Mouse (Mus musculus): ENCODE data around the gene Cabin1. TPM values are rescaled to one million over a fixed set of nuclear protein-coding genes. Genes with fewer than 3 reads are reported as not detected.

The Cabin1 gene
- total RNA-seq, 1 experiment = 59.0 TPM

DNA sequence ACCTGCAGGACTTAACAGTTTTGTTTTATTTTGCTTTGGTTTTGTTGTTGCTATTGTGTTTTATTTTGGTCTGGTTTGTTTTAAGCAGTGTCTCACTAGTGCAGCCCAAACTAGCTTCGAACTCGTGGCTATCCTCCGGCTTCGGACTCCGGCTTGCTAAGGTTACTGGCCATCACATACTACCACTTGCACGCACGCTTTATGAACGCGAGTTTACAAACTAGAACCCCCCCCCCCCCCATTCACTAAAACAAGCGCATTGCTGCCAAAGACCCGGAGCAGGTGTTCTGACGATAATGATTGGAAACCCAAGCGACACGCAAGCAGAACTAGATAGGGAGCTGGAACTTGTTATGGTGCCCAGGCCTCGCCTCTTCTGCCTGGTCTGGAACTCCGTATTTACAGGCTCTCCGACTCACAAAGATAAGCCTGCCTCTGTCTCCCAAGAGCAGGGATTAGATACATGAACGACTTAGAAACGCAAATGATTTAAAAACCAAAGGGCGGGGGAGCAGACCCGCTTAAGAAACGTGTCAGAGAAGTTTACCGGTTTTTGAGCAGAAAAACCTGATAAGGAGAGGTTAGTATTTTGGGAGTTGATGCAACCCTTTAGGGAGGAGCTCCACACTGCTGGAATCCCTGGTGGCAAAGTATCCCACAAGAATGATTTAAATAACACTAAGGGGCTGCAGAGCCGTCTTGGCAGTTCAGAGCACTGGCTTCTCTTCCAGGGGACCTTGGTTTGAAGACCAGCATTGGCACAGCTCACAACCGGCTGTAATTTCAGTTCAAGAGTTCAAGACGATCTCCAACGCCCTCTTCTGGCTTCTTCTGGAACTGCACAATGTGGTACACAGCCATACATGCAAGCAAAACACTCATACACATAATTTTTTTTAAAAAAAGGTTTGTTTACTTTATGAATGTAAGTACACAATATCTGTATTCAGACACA is 655 bp upstream of the Cabin1 start:
- in situ Hi-C loops (cut with MboI; ENCODE audit: low sequenced_read_pairs in 2 of 2, unreplicated experiment in 2 of 2) = no loop called here
- Histone ChIP-seq H3K9ac (ENCODE audit: insufficient read depth, low read depth, low read length, poor library complexity, severe bottlenecking) (peak overlapping the region; percentile 80), H3K4me3 (ENCODE audit: insufficient read depth in 1 of 2, low read depth in 1 of 2, low read length in 2 of 2, poor library complexity in 1 of 2, severe bottlenecking in 1 of 2) (peak overlapping the region; percentile 83 to 99), H3K36me3 (ENCODE audit: control insufficient read depth, insufficient read depth, low read length, poor library complexity, severe bottlenecking) (peaks cover 6% of the 10 kb centered on the region), H3K27ac (ENCODE audit: insufficient read depth, low read depth, low read length, poor library complexity, severe bottlenecking) (peak overlapping the region; percentile 13), H3K4me1 (ENCODE audit: control insufficient read depth in 2 of 2, insufficient read depth in 2 of 2, low read length in 2 of 2, poor library complexity in 1 of 2) (peaks cover 0 to 3% of the 10 kb centered on the region in 2 experiments; a peak in 1 of 4 replicates), H3K9me3 (ENCODE audit: control insufficient read depth, insufficient read depth, low read depth, low read length) (no peaks in the 10 kb centered on the region)
- TF ChIP-seq CHD2 (IDR thresholded peaks at IDR 0.05; ENCODE audit: low read depth, low read length) = no peak
- TF ChIP-seq ZNF384 (IDR thresholded peaks at IDR 0.05; ENCODE audit: low read depth, low read length) = peak; percentile 79
- no peak for TF ChIP-seq MAFK (IDR thresholded peaks at IDR 0.05; ENCODE audit: insufficient read depth, low read depth, low read length)
- peak; percentile 89 for DNase-seq (ENCODE audit: low read depth, low spot score)

- H3K9ac ChIP-seq (ENCODE audit: insufficient read depth, low read depth, low read length, poor library complexity, severe bottlenecking) = no peak overlapping the region
- no peak for DNase-seq (ENCODE audit: low read depth, low spot score)
- no peaks in the 10 kb centered on the region for H3K9me3 ChIP-seq (ENCODE audit: control insufficient read depth, insufficient read depth, low read depth, low read length)
- in situ Hi-C loops (cut with MboI; ENCODE audit: low sequenced_read_pairs in 2 of 2, unreplicated experiment in 2 of 2) = no loop called here
- H3K4me1 ChIP-seq (ENCODE audit: control insufficient read depth in 2 of 2, insufficient read depth in 2 of 2, low read length in 2 of 2, poor library complexity in 1 of 2) = 0 out of 4 replicates have a peak, but pooled peaks cover 0 to 1% of the 10 kb centered on the region in 2 experiments
- H3K27ac ChIP-seq (ENCODE audit: insufficient read depth, low read depth, low read length, poor library complexity, severe bottlenecking) = no peak overlapping the region
- peaks cover 9% of the 10 kb centered on the region for H3K36me3 ChIP-seq (ENCODE audit: control insufficient read depth, insufficient read depth, low read length, poor library complexity, severe bottlenecking)
- TF ChIP-seq CHD2 (IDR thresholded peaks at IDR 0.05; ENCODE audit: low read depth, low read length) = no peak
- no peak overlapping the region for H3K4me3 ChIP-seq (ENCODE audit: insufficient read depth in 1 of 2, low read depth in 1 of 2, low read length in 2 of 2, poor library complexity in 1 of 2, severe bottlenecking in 1 of 2)
These were observed 1.7 kb downstream of the Cabin1 start for GRCm38 (mm10) chr10:75762413-75762812.

DNA sequence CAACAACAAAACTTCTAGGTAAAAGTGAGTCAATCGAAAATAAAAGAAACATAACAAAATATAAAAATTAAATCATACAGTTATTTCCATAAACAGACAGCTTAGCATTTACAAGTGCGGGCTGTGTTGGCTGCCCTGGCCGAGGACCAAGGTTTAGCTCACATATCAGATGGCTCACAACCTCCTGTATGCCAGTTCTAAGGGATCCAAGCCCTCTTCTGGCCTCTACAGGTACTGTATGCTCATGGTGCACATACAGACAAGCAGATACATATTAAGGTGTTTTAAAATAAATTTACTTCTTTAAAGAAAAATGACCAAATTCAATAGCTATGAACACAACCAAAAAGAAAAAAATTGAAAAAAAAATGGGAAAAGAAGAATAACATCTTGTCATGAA is 3.8 kb downstream of the Cabin1 start:
- DNase-seq (ENCODE audit: low read depth, low spot score) = no peak

DNA sequence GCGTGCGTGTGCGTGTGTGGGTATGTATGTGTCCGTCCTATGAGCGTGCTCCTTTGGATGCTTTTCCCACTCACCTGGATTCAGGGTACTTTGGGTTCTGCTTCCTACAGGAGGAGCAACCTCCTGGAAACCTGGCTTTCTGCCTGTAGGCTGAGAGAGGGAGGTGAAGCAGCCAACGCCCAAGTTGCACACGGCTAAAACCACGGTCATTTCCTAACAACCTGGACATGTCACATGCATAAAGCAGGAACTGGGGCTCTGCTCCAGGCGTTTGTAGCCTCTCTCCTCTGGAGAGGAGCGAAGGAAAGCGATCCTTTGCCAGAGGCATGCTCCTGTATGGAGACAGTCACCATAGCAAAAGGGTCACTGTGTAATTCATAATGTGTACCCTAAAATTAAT is 7.4 kb downstream of the Cabin1 start:
- no peak overlapping the region for H3K4me3 ChIP-seq (ENCODE audit: insufficient read depth in 1 of 2, low read depth in 1 of 2, low read length in 2 of 2, poor library complexity in 1 of 2, severe bottlenecking in 1 of 2)
- in situ Hi-C loops (cut with MboI; ENCODE audit: low sequenced_read_pairs in 2 of 2, unreplicated experiment in 2 of 2) = loop anchor here in 1 of 2 experiments (5.0 kb wide), 1 partner anchor 101 kb away; no protein-coding TSS in a partner anchor
- no peak for DNase-seq (ENCODE audit: low read depth, low spot score)

More for the DNA sequence above, 3.8 kb downstream of the Cabin1 start:
- H3K27ac ChIP-seq (ENCODE audit: insufficient read depth, low read depth, low read length, poor library complexity, severe bottlenecking) = no peak overlapping the region
- TF ChIP-seq CHD2 (IDR thresholded peaks at IDR 0.05; ENCODE audit: low read depth, low read length) = no peak
- TF ChIP-seq ZC3H11A (IDR thresholded peaks at IDR 0.05; ENCODE audit: borderline replicate concordance, low read depth, low read length) = no peak
- TF ChIP-seq MAFK (IDR thresholded peaks at IDR 0.05; ENCODE audit: insufficient read depth, low read depth, low read length) = no peak
- TF ChIP-seq ZNF384 (IDR thresholded peaks at IDR 0.05; ENCODE audit: low read depth, low read length) = no peak
- TF ChIP-seq HCFC1 (IDR thresholded peaks at IDR 0.05; ENCODE audit: borderline replicate concordance, insufficient read depth, low read length) = no peak
- peaks cover 13% of the 10 kb centered on the region for H3K36me3 ChIP-seq (ENCODE audit: control insufficient read depth, insufficient read depth, low read length, poor library complexity, severe bottlenecking)
- no peak overlapping the region for H3K4me3 ChIP-seq (ENCODE audit: insufficient read depth in 1 of 2, low read depth in 1 of 2, low read length in 2 of 2, poor library complexity in 1 of 2, severe bottlenecking in 1 of 2)
- in situ Hi-C loops (cut with MboI; ENCODE audit: low sequenced_read_pairs in 2 of 2, unreplicated experiment in 2 of 2) = no loop called here
- 0 out of 4 replicates have a peak, but pooled peaks cover 0 to 1% of the 10 kb centered on the region in 2 experiments for H3K4me1 ChIP-seq (ENCODE audit: control insufficient read depth in 2 of 2, insufficient read depth in 2 of 2, low read length in 2 of 2, poor library complexity in 1 of 2)
- H3K9me3 ChIP-seq (ENCODE audit: control insufficient read depth, insufficient read depth, low read depth, low read length) = no peaks in the 10 kb centered on the region
- no peak overlapping the region for H3K9ac ChIP-seq (ENCODE audit: insufficient read depth, low read depth, low read length, poor library complexity, severe bottlenecking)

More for the DNA sequence above, 7.4 kb downstream of the Cabin1 start:
- no peak overlapping the region for H3K9ac ChIP-seq (ENCODE audit: insufficient read depth, low read depth, low read length, poor library complexity, severe bottlenecking)
- H3K4me1 ChIP-seq (ENCODE audit: control insufficient read depth in 2 of 2, insufficient read depth in 2 of 2, low read length in 2 of 2, poor library complexity in 1 of 2) = no peaks in the 10 kb centered on the region
- no peak overlapping the region for H3K27ac ChIP-seq (ENCODE audit: insufficient read depth, low read depth, low read length, poor library complexity, severe bottlenecking)
- no peaks in the 10 kb centered on the region for H3K9me3 ChIP-seq (ENCODE audit: control insufficient read depth, insufficient read depth, low read depth, low read length)
- TF ChIP-seq MAFK (IDR thresholded peaks at IDR 0.05; ENCODE audit: insufficient read depth, low read depth, low read length) = no peak
- no peak for TF ChIP-seq ZNF384 (IDR thresholded peaks at IDR 0.05; ENCODE audit: low read depth, low read length)
- no peak for TF ChIP-seq ZC3H11A (IDR thresholded peaks at IDR 0.05; ENCODE audit: borderline replicate concordance, low read depth, low read length)
- TF ChIP-seq HCFC1 (IDR thresholded peaks at IDR 0.05; ENCODE audit: borderline replicate concordance, insufficient read depth, low read length) = no peak
- no peak for TF ChIP-seq CHD2 (IDR thresholded peaks at IDR 0.05; ENCODE audit: low read depth, low read length)
- H3K36me3 ChIP-seq (ENCODE audit: control insufficient read depth, insufficient read depth, low read length, poor library complexity, severe bottlenecking) = peaks cover 32% of the 10 kb centered on the region
